Mouse (Mus musculus) A20 (cell line): ENCODE measurements around the gene Edrf1.
"Not testable (repeated sequence)": the region's sequence is repeated elsewhere in the genome, so short reads cannot be mapped to it uniquely, and the experiment has no call there.

ENCODE experiments used
- DNase-seq: peaks from one replicate; pipeline ENCODE4 v3.0.0-alpha.2; 2011; ENCODE audit warnings: low read depth, low spot score

Edrf1 gene

DNA sequence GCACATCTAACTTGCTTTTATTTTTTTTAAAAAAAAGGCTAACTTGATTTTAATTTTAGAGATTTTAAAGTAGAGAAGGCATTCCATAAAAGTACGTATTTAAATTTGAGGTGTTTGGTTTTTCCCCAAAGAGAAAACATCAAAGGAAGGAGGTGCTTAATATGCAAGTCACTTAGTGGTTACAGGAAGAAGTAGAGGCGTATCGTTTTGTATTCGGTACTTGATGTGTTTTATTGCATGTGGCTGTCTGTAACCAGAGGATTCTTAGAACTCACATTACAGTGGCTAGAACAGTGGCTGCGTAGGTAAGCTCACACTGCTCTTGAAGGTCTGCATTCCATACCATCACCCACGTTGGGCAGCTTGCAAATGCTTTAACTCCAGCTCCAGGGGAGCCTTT lies 8.4 kb downstream of the Edrf1 start:
- no peak for DNase-seq

DNA sequence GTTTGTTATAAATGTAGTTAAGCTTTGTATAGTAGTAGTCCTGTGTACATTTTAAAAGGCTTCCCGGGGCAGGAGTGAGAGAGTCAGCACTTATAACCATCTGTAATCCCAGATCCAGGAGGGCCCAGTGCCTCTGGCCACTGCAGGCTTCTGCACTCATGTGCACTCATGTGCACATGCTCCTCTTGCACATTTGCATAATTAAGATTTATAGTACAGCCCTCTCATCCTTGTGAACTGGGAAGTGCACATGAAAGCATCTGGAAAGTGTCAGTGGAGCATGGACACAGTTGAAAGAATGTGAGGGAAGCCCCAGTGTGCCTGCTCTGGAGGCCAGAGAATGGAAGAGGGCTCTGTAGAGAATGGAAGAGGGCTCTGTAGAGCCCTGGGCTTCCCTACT lies 25.1 kb downstream of the Edrf1 start:
- no peak for DNase-seq

DNA sequence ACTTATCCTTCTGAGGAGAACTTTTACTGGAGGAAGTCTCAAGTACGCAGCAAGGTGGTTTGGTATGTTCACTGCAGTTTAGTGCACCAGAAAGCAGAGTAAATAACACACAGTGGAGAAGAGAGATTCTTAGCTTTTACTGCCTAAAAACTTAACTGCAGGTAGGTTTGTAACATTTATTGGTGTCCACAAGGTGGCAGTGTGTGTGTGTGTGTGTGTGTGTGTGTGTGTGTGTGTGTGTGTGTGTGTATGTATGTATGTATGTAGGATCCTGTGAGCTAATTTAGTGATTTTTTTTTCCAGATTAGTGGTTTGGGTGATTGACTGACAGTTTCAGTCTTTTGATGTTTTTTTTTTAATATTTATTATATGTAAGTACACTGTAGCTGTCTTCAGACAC lies 31.7 kb downstream of the Edrf1 start:
- peak; percentile 36 for DNase-seq

DNA sequence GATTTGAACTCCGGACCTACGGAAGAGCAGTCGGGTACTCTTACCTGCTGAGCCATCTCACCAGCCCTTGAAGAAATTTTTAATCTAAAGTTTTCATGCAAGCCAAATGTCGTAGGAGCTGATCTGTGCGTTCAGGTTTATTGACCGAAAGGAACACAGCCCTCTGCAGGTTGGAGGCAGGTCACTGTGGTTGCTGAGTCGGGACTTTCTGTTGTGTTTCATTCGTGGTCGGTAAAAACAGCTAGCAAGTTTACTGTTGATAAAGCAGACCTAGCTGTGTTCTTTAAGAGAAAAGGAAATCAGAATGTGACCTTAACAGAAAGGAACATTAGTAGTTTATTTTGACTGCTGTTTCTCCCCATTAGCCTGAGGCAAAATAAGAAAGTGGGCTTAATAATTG lies 32.6 kb downstream of the Edrf1 start:
- DNase-seq = no peak

DNA sequence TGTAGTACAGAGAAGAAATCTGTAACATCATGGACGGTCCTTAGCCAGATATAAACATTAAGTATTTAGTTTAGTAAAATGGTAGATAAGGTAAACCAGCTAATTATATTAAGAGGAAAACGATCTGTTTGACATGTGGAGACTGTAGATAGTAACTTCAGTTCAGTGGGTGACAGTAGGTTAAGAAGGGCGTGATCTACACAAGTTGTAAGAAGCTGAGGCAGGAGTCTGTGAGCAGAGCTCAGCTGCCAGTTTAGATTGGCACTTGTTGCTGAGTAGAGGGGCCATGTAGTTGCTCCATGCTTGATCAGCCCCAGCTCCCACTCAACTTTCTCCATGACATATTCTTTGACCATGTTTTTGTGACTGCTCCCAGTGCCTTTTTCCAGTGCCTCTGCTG lies 33.5 kb downstream of the Edrf1 start:
- DNase-seq = no peak

GRCm38 (mm10) chr7:133676002-133676401 lies 38.7 kb downstream of the Edrf1 start:
- DNase-seq = peak; percentile 18

DNA sequence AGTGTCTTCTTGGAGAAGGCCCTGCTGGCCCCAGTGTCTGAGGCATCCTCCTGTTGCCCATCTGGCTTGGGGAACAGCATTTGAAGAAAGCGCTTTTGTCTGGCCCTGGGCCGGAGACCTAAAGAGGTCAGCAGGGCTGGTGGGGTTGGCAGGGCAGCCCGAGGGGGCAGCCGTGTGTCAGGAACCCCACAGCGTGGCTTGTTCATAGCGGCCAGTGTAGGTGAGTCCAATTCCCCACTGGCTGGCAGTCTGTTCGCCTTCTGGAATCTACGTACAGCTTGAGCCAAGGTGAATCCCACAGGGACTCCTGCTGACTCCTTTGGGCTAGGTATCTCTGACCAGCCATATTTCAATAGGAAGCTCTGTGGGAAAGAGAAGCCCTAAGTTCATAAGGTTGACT lies 41.4 kb downstream of the Edrf1 start:
- DNase-seq = no peak

DNA sequence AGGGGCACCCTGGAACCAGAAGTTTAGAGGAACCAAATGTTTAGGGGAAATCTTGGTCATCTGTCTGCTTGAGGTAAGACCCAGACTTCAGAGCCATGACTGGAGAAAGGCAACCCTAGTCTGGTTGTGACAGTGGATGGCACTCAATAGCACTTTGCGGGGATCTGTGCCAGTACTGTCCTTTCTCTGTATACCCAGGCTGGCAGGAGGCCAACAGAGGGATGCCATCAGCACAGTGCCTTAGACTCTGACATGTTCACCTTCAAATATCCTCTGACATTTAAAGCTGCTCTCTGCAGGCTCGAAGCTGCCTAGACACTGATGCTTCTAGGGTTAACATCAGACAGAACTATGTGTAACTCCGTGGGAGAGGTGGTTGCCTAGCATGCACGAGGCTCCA lies 42.1 kb downstream of the Edrf1 start:
- DNase-seq = no peak

DNA sequence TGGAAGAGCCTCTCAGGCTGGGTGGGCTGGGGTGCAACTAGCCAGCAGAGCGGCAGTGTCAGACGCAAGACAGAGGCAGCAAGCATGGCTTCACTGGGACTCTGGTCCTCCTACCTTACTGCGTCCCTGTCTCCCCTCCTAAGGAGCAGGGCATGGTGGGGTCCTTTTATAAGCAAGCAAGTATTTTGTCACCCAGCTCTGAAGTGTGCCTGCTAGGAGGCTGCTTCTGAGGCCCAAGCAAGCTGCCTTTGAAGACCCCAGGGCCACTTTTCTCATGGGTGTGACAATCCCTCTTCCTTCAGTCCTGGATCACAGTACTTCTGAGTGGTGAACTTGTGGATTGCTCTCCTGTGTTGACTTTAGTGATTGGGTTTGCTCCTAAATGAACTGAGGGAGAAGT lies 42.6 kb downstream of the Edrf1 start, which contains the start of gene Mmp21:
Gene Mmp21 (minus strand): TSS at position 101 of the 400 bp plus-strand sequence.
- DNase-seq = no peak

DNA sequence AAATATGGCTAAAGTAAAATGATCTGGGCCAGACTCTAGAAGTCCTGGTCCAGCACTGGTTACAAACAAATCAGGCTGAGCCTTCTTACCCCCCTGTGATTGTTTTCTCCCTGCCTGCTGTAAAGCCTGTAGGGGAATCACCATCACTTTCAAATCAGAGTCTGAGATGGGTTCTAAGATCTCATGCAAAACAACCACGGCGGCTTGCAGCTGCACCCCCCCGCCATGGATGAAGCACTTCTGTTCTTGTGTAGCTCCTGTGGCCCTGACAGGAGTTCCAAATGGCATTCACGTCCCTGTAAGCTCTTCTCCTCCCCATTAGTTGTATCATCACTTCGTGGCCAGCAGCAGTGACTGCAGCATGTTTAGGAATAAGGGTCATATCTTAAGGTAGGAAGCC lies 46.3 kb downstream of the Edrf1 start:
- DNase-seq = peak; percentile 58

- DNase-seq = peak; percentile 59
These were observed 46.8 kb downstream of the Edrf1 start for GRCm38 (mm10) chr7:133684110-133684509.

DNA sequence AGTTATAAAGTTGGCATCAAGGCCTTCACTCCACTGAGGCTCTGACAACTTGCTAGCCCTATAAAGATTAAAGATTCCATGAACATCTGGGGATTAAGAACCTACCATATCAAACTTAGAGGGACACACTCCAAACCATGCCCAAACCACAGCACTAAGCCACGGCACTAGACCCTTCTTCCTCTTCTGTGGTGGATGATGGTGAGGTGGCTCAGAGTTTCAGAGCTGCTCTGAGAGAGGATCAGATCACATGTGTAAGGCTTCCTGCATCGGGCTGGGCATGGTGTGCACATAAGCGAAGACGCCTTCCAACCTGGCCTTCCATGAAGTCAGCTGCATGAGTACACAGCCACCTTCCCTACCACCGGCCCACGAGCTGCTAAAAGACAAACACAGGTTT lies 47.4 kb downstream of the Edrf1 start:
- DNase-seq = no peak

DNA sequence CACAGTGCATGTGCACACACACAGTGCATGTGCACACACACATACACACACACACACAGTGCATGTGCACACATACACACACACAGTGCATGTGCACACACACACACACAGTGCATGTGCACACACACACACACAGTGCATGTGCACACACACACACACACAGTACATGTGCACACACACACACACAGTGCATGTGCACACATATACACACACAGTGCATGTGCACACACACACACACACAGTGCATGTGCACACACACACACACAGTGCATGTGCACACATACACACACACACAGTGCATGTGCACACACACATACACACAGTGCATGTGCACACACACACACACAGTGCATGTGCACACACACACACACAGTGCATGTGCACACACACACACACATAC lies 48.3 kb downstream of the Edrf1 start:
- not testable (repeated sequence) for DNase-seq

DNA sequence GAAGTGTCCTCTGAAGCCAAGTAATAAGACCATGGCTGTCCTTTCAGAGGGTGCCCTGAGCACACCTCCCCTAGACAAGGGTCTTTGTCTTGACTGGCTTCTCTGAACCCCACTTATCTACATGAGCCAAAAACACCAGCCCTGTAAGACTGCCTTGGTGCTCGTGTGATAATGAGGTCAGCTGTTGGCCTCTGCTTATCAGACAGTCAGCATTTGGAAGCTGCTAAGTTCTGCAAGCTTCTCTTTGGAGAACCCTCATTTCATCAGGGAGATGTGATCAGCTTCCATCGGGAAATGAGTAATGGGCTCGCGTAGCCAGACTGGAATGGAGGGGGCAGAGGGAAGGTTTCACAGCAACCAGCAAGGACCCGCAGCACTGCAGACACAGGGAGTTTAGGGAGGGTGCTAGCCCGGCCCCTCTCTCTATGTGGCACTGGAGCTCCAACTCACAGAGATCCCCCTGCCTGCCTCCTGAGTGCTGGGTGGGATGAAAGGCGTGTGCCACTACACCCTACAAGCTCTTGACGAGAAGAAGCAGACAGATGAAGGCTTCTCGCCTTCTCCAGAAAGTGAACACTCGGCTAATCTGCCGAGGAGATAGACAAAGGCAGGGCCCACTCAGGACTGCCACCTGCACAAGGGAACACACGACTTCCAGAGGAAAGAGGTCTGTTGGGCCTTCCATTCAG lies 60.8 kb downstream of the Edrf1 start:
- no peak for DNase-seq

- no peak for DNase-seq
These were observed 62.5 kb downstream of the Edrf1 start for GRCm38 (mm10) chr7:133699885-133700284.

DNA sequence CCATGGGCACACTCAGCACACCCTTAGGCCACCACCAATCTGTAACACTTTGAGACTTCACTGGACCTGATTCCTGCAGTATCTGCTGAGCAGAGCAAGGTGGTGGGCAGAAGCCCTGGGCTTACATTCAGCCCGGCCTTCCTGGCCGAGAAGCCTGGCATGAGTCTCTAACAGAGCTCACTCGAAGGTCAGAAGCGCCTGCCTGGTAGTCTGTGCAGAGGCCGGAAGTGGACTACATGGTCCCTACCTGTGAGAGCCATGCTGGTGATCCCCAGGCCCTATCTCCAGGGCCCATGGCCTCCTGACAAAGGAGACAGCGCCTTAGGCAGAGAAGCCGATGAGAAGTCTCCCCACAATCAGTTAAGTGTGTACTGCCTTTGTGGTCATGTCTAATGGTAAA lies 64.0 kb downstream of the Edrf1 start:
- no peak for DNase-seq

DNA sequence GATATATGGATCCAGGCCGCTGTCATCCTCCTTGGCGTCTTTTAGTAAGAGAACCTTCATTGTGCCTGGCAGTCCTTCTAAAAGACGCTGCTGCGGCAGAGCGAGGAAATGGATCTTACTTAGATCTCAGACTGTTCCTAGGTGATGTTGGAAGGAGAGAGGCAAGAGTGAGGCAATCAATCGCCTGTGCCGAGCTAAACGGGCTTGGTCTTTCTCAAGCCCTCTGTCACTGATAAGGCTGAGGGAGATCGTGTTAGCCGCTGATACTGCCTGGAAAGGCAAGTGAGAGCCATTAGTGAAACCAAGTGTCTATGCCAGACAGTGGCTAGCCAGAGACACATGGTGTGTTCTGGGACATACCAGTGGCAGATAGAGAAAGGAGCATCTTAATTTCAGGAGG lies 65.0 kb downstream of the Edrf1 start:
- no peak for DNase-seq

DNA sequence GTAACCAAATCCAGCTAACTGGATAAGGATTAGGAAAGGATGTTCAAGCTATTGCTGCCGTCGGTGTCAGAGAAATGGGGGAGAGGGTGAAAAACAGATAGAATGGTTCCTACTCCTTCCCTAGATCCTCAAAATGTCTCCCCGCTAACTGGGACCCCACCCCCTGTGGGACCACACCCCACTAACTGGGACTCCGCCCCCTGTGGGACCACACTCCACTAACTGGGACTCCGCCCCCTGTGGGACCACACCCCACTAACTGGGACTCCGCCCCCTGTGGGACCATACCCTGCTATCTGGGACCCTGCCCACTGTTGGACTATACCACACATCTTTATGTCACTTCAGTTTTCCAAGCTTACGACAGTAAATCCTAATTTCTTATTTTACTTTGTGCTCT lies 66.6 kb downstream of the Edrf1 start:
- no peak for DNase-seq

DNA sequence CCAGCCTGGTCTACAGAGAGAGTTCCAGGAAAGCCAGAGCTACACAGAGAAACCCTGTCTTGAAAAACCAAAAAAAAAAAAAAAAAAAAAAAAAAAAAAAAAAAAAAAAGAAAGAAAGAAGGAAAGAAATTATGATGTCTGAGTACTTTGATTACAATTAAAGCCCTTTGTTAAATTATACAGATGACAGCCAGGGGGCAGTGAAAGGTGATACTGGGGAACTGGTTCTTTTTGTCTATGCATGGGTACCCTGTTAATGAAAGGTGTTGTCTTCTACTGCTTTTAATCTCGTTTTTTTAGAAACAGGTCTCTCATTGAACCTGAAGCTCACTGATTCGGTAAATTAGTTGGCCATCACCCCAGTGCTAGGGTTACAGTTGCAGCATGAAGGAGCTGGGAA lies 70.0 kb downstream of the Edrf1 start:
- peak; percentile 59 for DNase-seq

DNA sequence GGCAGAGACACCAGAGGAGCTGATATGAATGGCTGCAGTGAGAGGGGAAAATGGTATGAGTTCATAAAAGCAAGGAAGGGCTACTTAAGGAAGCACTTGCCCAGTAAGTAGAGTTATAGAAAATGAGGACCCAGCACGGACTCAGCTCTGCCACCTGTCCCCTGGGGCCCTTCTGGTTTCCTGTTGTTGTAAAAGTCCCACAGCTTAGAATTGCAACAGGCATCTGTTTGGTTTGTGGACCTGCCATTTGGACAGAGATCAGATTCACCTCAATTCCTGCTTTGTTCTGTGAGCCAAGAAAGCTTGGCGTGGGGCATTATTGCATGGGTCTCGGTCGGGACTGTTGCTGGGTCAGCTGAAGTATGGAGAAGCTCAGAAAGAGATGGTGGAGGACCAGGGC lies 78.0 kb downstream of the Edrf1 start:
- DNase-seq = peak; percentile 8

GRCm38 (mm10) chr7:133718580-133718979 lies 81.2 kb downstream of the Edrf1 start:
- peak; percentile 17 for DNase-seq

DNA sequence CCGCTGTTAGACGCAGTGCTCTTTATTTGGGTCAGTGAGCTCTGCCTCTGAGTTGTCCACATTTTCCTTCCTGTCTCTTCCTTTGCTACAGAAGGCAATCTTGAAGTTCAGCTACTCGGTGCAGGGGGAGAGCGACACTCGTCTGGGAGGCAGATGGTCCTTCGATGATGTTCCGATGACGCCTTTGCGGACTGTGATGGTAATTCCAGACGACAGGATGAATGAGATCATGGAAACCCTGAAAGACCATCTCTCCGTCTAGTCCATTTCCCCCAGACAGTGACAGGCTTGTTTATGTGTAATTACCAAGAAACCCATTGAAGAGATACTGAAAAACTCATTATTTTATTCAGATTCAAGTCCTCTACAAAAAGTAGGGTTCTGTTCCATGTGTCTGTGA lies 83.3 kb downstream of the Edrf1 start:
- no peak for DNase-seq
